Mouse (Mus musculus) thymus, adult 2 months (tissue): ENCODE data around the gene Antxr2. TPM values are rescaled to one million over a fixed set of nuclear protein-coding genes. Genes with fewer than 3 reads are reported as not detected.

Experiments used
- DNase-seq: peaks from one replicate; pipeline ENCODE4 v3.0.0; 2021
- H3K27ac ChIP-seq: fragments of 200-500 bp; 2 replicates; pipeline ENCODE4 v1.5.1; 2012; ENCODE audit warnings: low read length, control low read depth; ENCODE audit not compliant: control insufficient read depth, insufficient read depth
- H3K27me3 ChIP-seq: fragments of 200-500 bp; 2 replicates; pipeline ENCODE4 v1.6.1; 2012; ENCODE audit warnings: mild to moderate bottlenecking, low read length, moderate library complexity, mixed read lengths; ENCODE audit not compliant: control insufficient read depth, insufficient read depth
- H3K36me3 ChIP-seq: fragments of 200-500 bp; 2 replicates; pipeline ENCODE4 v1.6.1; 2012; ENCODE audit warnings: mild to moderate bottlenecking, low read length, moderate library complexity; ENCODE audit not compliant: control insufficient read depth, insufficient read depth
- H3K4me1 ChIP-seq: fragments of 200-500 bp; replicated peaks from 2 replicates; pipeline ENCODE4 v1.6.1; 2012; ENCODE audit warnings: low read length; ENCODE audit not compliant: control insufficient read depth, insufficient read depth
- H3K4me3 ChIP-seq: fragments of 200-500 bp; 2 replicates; pipeline ENCODE4 v1.5.1; 2012; ENCODE audit warnings: mild to moderate bottlenecking, low read length, control low read depth, moderate library complexity; ENCODE audit not compliant: control insufficient read depth, insufficient read depth
- CTCF ChIP-seq: fragments of 200-500 bp; IDR thresholded peaks from 2 replicates; pipeline ENCODE4 v1.5.1; 2012; ENCODE audit warnings: mild to moderate bottlenecking, control low read depth, low read length, moderate library complexity, borderline replicate concordance; ENCODE audit not compliant: control insufficient read depth, poor library complexity, insufficient read depth; ENCODE audit errors: extremely low read depth
- POLR2A ChIP-seq: fragments of 200-500 bp; IDR thresholded peaks from 2 replicates; pipeline ENCODE4 v1.6.1; 2012; ENCODE audit warnings: mild to moderate bottlenecking, low read length, control low read depth, moderate library complexity; ENCODE audit not compliant: control insufficient read depth, poor library complexity, insufficient read depth; ENCODE audit errors: extremely low read depth
- WGBS: fragments of 180-500 bp; shearing (Covaris S2); methylation state at CpG from one replicate; pipeline ENCODE4 v1.1.7; 2018; 5-methylcytosine and 5-hydroxymethylcytosine counted together
- polyA plus RNA-seq: library from polyadenylated mRNA; depleted of rRNA; stranded (reverse); fragments of >200 nt; gene quantifications from 2 replicates; pipeline ENCODE4 v1.2.3, GENCODE M21; 2012; rRNA removed

Gene Antxr2
- polyA plus RNA-seq, 1 experiment, result 4.5 TPM

- Histone ChIP-seq H3K27ac (no peak overlapping the region), H3K36me3 (no peaks in the 10 kb centered on the region), H3K27me3 (no peaks in the 10 kb centered on the region), H3K4me3 (no peak overlapping the region), H3K4me1 (no peaks in the 10 kb centered on the region)
- no peak for DNase-seq
- no peak for TF ChIP-seq POLR2A
- TF ChIP-seq CTCF, result no peak
- WGBS, result 66% methylated on average over 2 of the region's 2 CpGs
These were observed 193.5 kb downstream of the Antxr2 start for GRCm38 (mm10) chr5:97837333-97837732.

- Histone ChIP-seq H3K4me3 (no peak overlapping the region), H3K36me3 (no peaks in the 10 kb centered on the region), H3K4me1 (no peaks in the 10 kb centered on the region), H3K27ac (no peak overlapping the region), H3K27me3 (no peaks in the 10 kb centered on the region)
- no peak for TF ChIP-seq POLR2A
- no peak for TF ChIP-seq CTCF
- WGBS, result 92% methylated on average over 2 of the region's 2 CpGs
- no peak for DNase-seq
These were observed 195.4 kb downstream of the Antxr2 start for GRCm38 (mm10) chr5:97835418-97835817.

GRCm38 (mm10) chr5:97834770-97835169, 196.1 kb downstream of the Antxr2 start:
- H3K27me3 ChIP-seq, result no peaks in the 10 kb centered on the region
- DNase-seq, result no peak
- TF ChIP-seq POLR2A (no peak), CTCF (no peak)

More at GRCm38 (mm10) chr5:97834770-97835169, 196.1 kb downstream of the Antxr2 start:
- no peaks in the 10 kb centered on the region for H3K36me3 ChIP-seq
- H3K4me1 ChIP-seq, result no peaks in the 10 kb centered on the region
- no peak overlapping the region for H3K4me3 ChIP-seq
- 96% methylated on average over 1 of the region's 1 CpGs for WGBS
- H3K27ac ChIP-seq, result no peak overlapping the region

Other genes with a start within 250 kb of the Antxr2 start
- 0.09 and 0.19 TPM in 2 replicates for gene Prdm8, start 136.2 kb upstream of the Antxr2 start, polyA plus RNA-seq
- not detected in 2 replicates for gene Fgf5, start 223.1 kb upstream of the Antxr2 start, polyA plus RNA-seq